Mouse (Mus musculus): ENCODE results near the gene Stard8. TPM values are rescaled to one million over a fixed set of nuclear protein-coding genes. Genes with fewer than 3 reads are reported as not detected.
A peak's percentile ranks its signal among the peaks of the same experiment; 100 is the strongest.
"Not testable (repeated sequence)": the region's sequence is repeated elsewhere in the genome, so short reads cannot be mapped to it uniquely, and the experiment has no call there.

The Stard8 gene
- polyA plus RNA-seq, 1 experiment from 2014 or later: 4.6 TPM

- WGBS: 95% methylated on average over 13 of the region's 13 CpGs
- no peaks in the 10 kb centered on the region for H3K27me3 ChIP-seq
- no peaks in the 10 kb centered on the region for H3K4me1 ChIP-seq
Measured at GRCm38 (mm10) chrX:99072596-99072995, 69.5 kb downstream of the Stard8 start.

GRCm38 (mm10) chrX:99075111-99075510, 72.1 kb downstream of the Stard8 start:
- H3K27me3 ChIP-seq: no peaks in the 10 kb centered on the region
- no peak overlapping the region for H3K4me3 ChIP-seq
- no peaks in the 10 kb centered on the region for H3K9me3 ChIP-seq
- WGBS: 78% methylated on average over 5 of the region's 5 CpGs
- ATAC-seq (replicated peaks): no peak
- H3K4me1 ChIP-seq: no peaks in the 10 kb centered on the region
- H3K4me2 ChIP-seq (replicated peaks): no peak overlapping the region
- no peak overlapping the region for H3K9ac ChIP-seq (replicated peaks)
- no peaks in the 10 kb centered on the region for H3K36me3 ChIP-seq
- H3K27ac ChIP-seq (replicated peaks): no peak overlapping the region

More at GRCm38 (mm10) chrX:99072596-99072995, 69.5 kb downstream of the Stard8 start:
- no peak overlapping the region for H3K27ac ChIP-seq (replicated peaks)
- no peak overlapping the region for H3K4me2 ChIP-seq (replicated peaks)
- no peaks in the 10 kb centered on the region for H3K9me3 ChIP-seq
- ATAC-seq (replicated peaks): no peak
- H3K9ac ChIP-seq (replicated peaks): no peak overlapping the region
- no peaks in the 10 kb centered on the region for H3K36me3 ChIP-seq
- no peak overlapping the region for H3K4me3 ChIP-seq

GRCm38 (mm10) chrX:99076460-99076859, 73.4 kb downstream of the Stard8 start:
- no peak for ATAC-seq (replicated peaks)
- Histone ChIP-seq H3K27ac (replicated peaks) (no peak overlapping the region), H3K4me1 (no peaks in the 10 kb centered on the region), H3K4me3 (no peak overlapping the region), H3K4me2 (replicated peaks) (no peak overlapping the region), H3K9ac (replicated peaks) (no peak overlapping the region), H3K27me3 (no peaks in the 10 kb centered on the region), H3K9me3 (no peaks in the 10 kb centered on the region), H3K36me3 (no peaks in the 10 kb centered on the region)
- 70% methylated on average over 4 of the region's 4 CpGs for WGBS

GRCm38 (mm10) chrX:99078374-99078892, 75.4 kb downstream of the Stard8 start:
- 77% methylated on average over 5 of the region's 7 CpGs for WGBS
- H3K9me3 ChIP-seq; H3K9ac ChIP-seq (replicated peaks); H3K4me2 ChIP-seq (replicated peaks); H3K27me3 ChIP-seq; H3K4me3 ChIP-seq; H3K27ac ChIP-seq (replicated peaks); H3K36me3 ChIP-seq; H3K4me1 ChIP-seq: not testable (repeated sequence)
- peak; percentile 55; the same call in 1 of the 2 replicates for ATAC-seq (replicated peaks)

- Histone ChIP-seq H3K4me2 (replicated peaks) (no peak overlapping the region), H3K27ac (replicated peaks) (no peak overlapping the region), H3K4me1 (no peaks in the 10 kb centered on the region), H3K27me3 (0 out of 2 replicates have a peak, but pooled peaks cover 5% of the 10 kb centered on the region), H3K9ac (replicated peaks) (no peak overlapping the region), H3K36me3 (no peaks in the 10 kb centered on the region), H3K9me3 (no peaks in the 10 kb centered on the region), H3K4me3 (no peak overlapping the region)
- no peak for ATAC-seq (replicated peaks)
- 80% methylated on average over 2 of the region's 2 CpGs for WGBS
Measured at GRCm38 (mm10) chrX:99092704-99093103, 89.7 kb downstream of the Stard8 start.

GRCm38 (mm10) chrX:99111088-99111724, 108.2 kb downstream of the Stard8 start:
- not testable (repeated sequence) for H3K4me3 ChIP-seq; H3K27me3 ChIP-seq; H3K36me3 ChIP-seq; H3K4me2 ChIP-seq (replicated peaks); H3K27ac ChIP-seq (replicated peaks); H3K9me3 ChIP-seq; H3K4me1 ChIP-seq; H3K9ac ChIP-seq (replicated peaks)
- ATAC-seq (replicated peaks): peak; percentile 57; the same call in 1 of the 2 replicates
- 73% methylated on average over 8 of the region's 10 CpGs for WGBS

GRCm38 (mm10) chrX:99119510-99119909, 116.5 kb downstream of the Stard8 start:
- 86% methylated on average over 5 of the region's 5 CpGs for WGBS
- Histone ChIP-seq H3K27me3 (no peaks in the 10 kb centered on the region), H3K4me1 (no peaks in the 10 kb centered on the region), H3K27ac (replicated peaks) (no peak overlapping the region), H3K4me2 (replicated peaks) (no peak overlapping the region), H3K4me3 (no peak overlapping the region), H3K9me3 (no peaks in the 10 kb centered on the region), H3K9ac (replicated peaks) (no peak overlapping the region), H3K36me3 (no peaks in the 10 kb centered on the region)
- no peak for ATAC-seq (replicated peaks)

Other genes with a start within 250 kb of the Stard8 start
- gene Ophn1, start 112.2 kb upstream of the Stard8 start, polyA plus RNA-seq (2015; fragmentation: Nextera tagmentation; extraction: Ambion mirVana): 40.8 and 41.7 TPM in 2 replicates
- 20.5 and 21.2 TPM in 2 replicates for gene Yipf6, start 66.9 kb upstream of the Stard8 start, polyA plus RNA-seq (2015; fragmentation: Nextera tagmentation; extraction: Ambion mirVana)
- 74.8 and 86.5 TPM in 2 replicates for gene Efnb1, start 132.9 kb downstream of the Stard8 start, polyA plus RNA-seq (2015; fragmentation: Nextera tagmentation; extraction: Ambion mirVana)

Data from forebrain, embryonic 15.5 days (tissue).